9 mouse cellular contexts compared by ENCODE assay signal in genomic region chr5:119682646-119683515, GRCm38 (mm10). TPM values are rescaled to one million over a fixed set of nuclear protein-coding genes. Genes with fewer than 3 reads are reported as not detected.
DNase-seq lines count a peak whose midpoint lies in the region; ATAC-seq lines count a peak whose summit lies in the region.
"Had no signal": no experiment of that assay in that cellular context is flagged by ENCODE, and none has a peak within 500 bp of the region (broad histone marks: within the 10 kb centered on the region; RNA-seq: fewer than 3 reads in every experiment).

No protein-coding gene starts in this region.

- no peak for ATAC-seq in hindbrain, embryonic 12.5 days (ENCODE audit: low FRiP score)
- ATAC-seq in hindbrain, embryonic 13.5 days (ENCODE audit: low FRiP score), result no peak
- ATAC-seq in heart, embryonic 14.5 days (ENCODE audit: insufficient number of reproducible peaks, insufficient read depth, low FRiP score, low read depth), result no peak
- peak; percentile 60 for ATAC-seq in liver, embryonic 16.5 days (ENCODE audit: low read depth)
- no peak; the same call in 1 of the 2 replicates for ATAC-seq in megakaryocyte progenitor cell, adult 5-6 weeks (replicated peaks; ENCODE audit: poor library complexity)
- no peak for ATAC-seq in granulocyte monocyte progenitor cell, adult 5-6 weeks (replicated peaks; ENCODE audit: poor library complexity, severe bottlenecking)

- H3K27me3 ChIP-seq in hindbrain, embryonic 12.5 days, result peaks cover 96% of the 10 kb centered on the region
- H3K27me3 ChIP-seq in hindbrain, embryonic 13.5 days, result peaks cover 98% of the 10 kb centered on the region
- H3K27me3 ChIP-seq in heart, embryonic 14.5 days (ENCODE audit: control insufficient read depth, insufficient read depth, low read length), result peaks cover 96% of the 10 kb centered on the region
- H3K27me3 ChIP-seq in liver, embryonic 16.5 days (ENCODE audit: control insufficient read depth, insufficient read depth, low read depth, low read length), result peaks cover 75% of the 10 kb centered on the region

- peak; percentile 62 to 70 for DNase-seq in adrenal gland, adult 18-20 months (ENCODE audit: low spot score in 2 of 2)
- DNase-seq in thymus, postnatal 25 days, result no peak
- DNase-seq: layer of hippocampus, adult 9-11 months had no signal

- H3K36me3 ChIP-seq in hindbrain, embryonic 12.5 days, result no peaks in the 10 kb centered on the region
- no peaks in the 10 kb centered on the region for H3K36me3 ChIP-seq in hindbrain, embryonic 13.5 days
- H3K36me3 ChIP-seq in heart, embryonic 14.5 days (ENCODE audit: control insufficient read depth, insufficient read depth, low read length), result no peaks in the 10 kb centered on the region
- H3K36me3 ChIP-seq in liver, embryonic 16.5 days (ENCODE audit: control insufficient read depth, insufficient read depth), result no peaks in the 10 kb centered on the region

- peak overlapping the region; percentile 3; the same call in 1 of the 2 replicates for H3K4me2 ChIP-seq in hindbrain, embryonic 12.5 days (replicated peaks)
- H3K4me2 ChIP-seq in hindbrain, embryonic 13.5 days, result no peak overlapping the region
- peak overlapping the region; percentile 38 for H3K4me2 ChIP-seq in heart, embryonic 14.5 days (ENCODE audit: low read length)
- 0 out of 2 replicates have a peak overlapping the region, but pooled peaks have one; percentile 9 for H3K4me2 ChIP-seq in liver, embryonic 16.5 days (ENCODE audit: low read depth, low read length)

- 4% methylated on average over 40 of the region's 40 CpGs for WGBS in hindbrain, embryonic 12.5 days
- WGBS in hindbrain, embryonic 13.5 days, result 1% methylated on average over 40 of the region's 40 CpGs
- 21% methylated on average over 40 of the region's 40 CpGs for WGBS in heart, embryonic 14.5 days
- WGBS in liver, embryonic 16.5 days (ENCODE audit: insufficient replicate concordance), result 14% methylated on average over 40 of the region's 40 CpGs

- no peaks in the 10 kb centered on the region for H3K9me3 ChIP-seq in hindbrain, embryonic 12.5 days (replicated peaks)
- H3K9me3 ChIP-seq in hindbrain, embryonic 13.5 days, result no peaks in the 10 kb centered on the region
- no peaks in the 10 kb centered on the region for H3K9me3 ChIP-seq in heart, embryonic 14.5 days (ENCODE audit: control insufficient read depth, low read length)
- no peaks in the 10 kb centered on the region for H3K9me3 ChIP-seq in liver, embryonic 16.5 days (replicated peaks; ENCODE audit: control insufficient read depth, low read length)

- H3K4me1 ChIP-seq in hindbrain, embryonic 12.5 days, result peaks cover 7% of the 10 kb centered on the region; the same call in 1 of the 2 replicates
- H3K4me1 ChIP-seq in hindbrain, embryonic 13.5 days (replicated peaks), result peaks cover 13% of the 10 kb centered on the region; the same call in 1 of the 2 replicates
- H3K4me1 ChIP-seq in heart, embryonic 14.5 days (ENCODE audit: control insufficient read depth in 2 of 2, insufficient read depth in 2 of 2, low read length in 2 of 2), result peaks cover 8 to 10% of the 10 kb centered on the region in 2 experiments; a peak in 2 of 4 replicates
- H3K4me1 ChIP-seq in liver, embryonic 16.5 days (ENCODE audit: control insufficient read depth, low read depth, low read length), result peaks cover 3% of the 10 kb centered on the region; the same call in 1 of the 2 replicates

- 0 out of 2 replicates have a peak overlapping the region, but pooled peaks have one; percentile 10 for H3K4me3 ChIP-seq in hindbrain, embryonic 12.5 days
- no peak overlapping the region for H3K4me3 ChIP-seq in hindbrain, embryonic 13.5 days
- H3K4me3 ChIP-seq in heart, embryonic 14.5 days (ENCODE audit: control insufficient read depth in 1 of 2, insufficient read depth in 1 of 2, low read depth in 1 of 2, low read length in 2 of 2), result peak overlapping the region in 1 of 2 experiments; percentile 0; a peak in 1 of 4 replicates
- H3K4me3 ChIP-seq in liver, embryonic 16.5 days (ENCODE audit: low read depth, low read length), result no peak overlapping the region

- H3K27ac ChIP-seq in hindbrain, embryonic 12.5 days, result no peak overlapping the region
- no peak overlapping the region for H3K27ac ChIP-seq in hindbrain, embryonic 13.5 days
- H3K27ac ChIP-seq in heart, embryonic 14.5 days (replicated peaks in 1 of 2; ENCODE audit: control insufficient read depth in 1 of 2, insufficient read depth in 1 of 2, low read depth in 2 of 2, low read length in 2 of 2), result no peak overlapping the region
- H3K27ac ChIP-seq in liver, embryonic 16.5 days (ENCODE audit: low read length), result no peak overlapping the region

- no peak overlapping the region for H3K9ac ChIP-seq in hindbrain, embryonic 12.5 days
- no peak overlapping the region for H3K9ac ChIP-seq in hindbrain, embryonic 13.5 days
- no peak overlapping the region for H3K9ac ChIP-seq in heart, embryonic 14.5 days (ENCODE audit: low read length)
- H3K9ac ChIP-seq in liver, embryonic 16.5 days (ENCODE audit: low read depth, low read length), result no peak overlapping the region

RNA-seq across cellular contexts. Expression of gene Tbx3, which starts 12.4 kb away (rescaled TPM):
- 8.9 and 10.3 TPM in 2 replicates for polyA plus RNA-seq in hindbrain, embryonic 12.5 days (2016; fragmentation: Nextera tagmentation; extraction: Ambion mirVana)
- polyA plus RNA-seq in hindbrain, embryonic 13.5 days (2015; fragmentation: Nextera tagmentation; extraction: Ambion mirVana), result 5.3 and 6.0 TPM in 2 replicates
- total RNA-seq in adrenal gland, adult 18-20 months (2021), result 100 to 1,000 TPM; 298 to 307 TPM
- 6.0 and 7.9 TPM in 2 replicates for polyA plus RNA-seq in heart, embryonic 14.5 days (2014; fragmentation: Nextera tagmentation; extraction: Ambion mirVana)
- 2.4 and 2.7 TPM in 2 replicates for polyA plus RNA-seq in liver, embryonic 16.5 days (2015; fragmentation: Nextera tagmentation; extraction: Ambion mirVana)
- not detected in 2 replicates for total RNA-seq in megakaryocyte progenitor cell, adult 5-6 weeks (2015)
- total RNA-seq in megakaryocyte progenitor cell, adult 5-6 weeks (2017), result not detected in 2 replicates
- not detected in 2 replicates for total RNA-seq in granulocyte monocyte progenitor cell, adult 5-6 weeks (2014; fragmentation: Nextera tagmentation)
- total RNA-seq in granulocyte monocyte progenitor cell, adult 5-6 weeks (2017), result not detected in 2 replicates
